Mouse (Mus musculus) heart, postnatal 36 days (tissue): Measurements from ENCODE around the gene Arid5b. TPM values are rescaled to one million over a fixed set of nuclear protein-coding genes. Genes with fewer than 3 reads are reported as not detected.

ENCODE experiments used
- DNase-seq, 2 experiments: peaks; one replicate each; pipeline ENCODE4 v3.0.0; 2021 to 2022
- intact Hi-C: fragments of 180-260 bp; cut with DNase I; formaldehyde crosslinking; loops from one replicate; pipeline ENCODE4 v1.15.1; 2025
- total RNA-seq, 2 experiments: library from RNA; stranded (reverse); gene quantifications; 2 replicates each; pipeline ENCODE4 v1.2.3; 2021

Arid5b gene
- total RNA-seq, 2 experiments from 2014 or later = 23.2 to 33.8 TPM

DNA sequence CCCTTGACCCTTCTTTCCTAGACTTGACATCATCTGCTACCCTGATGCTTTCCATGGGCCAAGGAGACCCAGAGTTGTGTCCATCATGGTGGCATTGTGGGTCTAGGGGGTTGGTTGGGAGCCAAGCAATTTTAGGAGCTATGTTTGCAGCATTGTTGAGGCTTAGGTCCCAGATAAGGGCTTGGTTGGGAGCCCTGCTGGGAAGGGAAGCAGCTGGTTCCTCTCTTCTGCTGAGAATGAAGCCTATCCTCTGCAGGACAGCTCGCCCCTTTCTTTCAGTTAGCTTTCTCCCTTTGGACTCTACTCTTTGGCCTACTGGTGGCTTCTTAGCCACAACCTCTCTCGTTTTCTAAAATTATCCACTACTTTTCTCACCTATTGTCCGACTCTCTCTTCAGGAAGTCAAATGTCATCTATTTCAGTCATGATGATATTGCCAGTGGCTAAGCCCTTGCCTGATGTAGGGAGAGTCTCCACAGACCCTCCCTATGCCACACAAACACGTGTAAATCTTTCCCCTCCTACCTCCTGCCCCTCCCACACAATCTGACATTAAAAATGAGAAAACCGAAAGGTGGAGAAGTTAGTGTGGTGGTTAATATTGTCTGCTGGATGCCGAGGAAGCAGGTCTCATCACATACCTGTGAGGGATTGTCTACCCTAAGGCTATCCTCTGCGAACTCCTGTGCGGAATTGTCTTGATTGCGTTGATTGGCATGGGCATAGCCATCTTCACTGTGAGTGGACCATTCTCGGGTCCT, 198.4 kb downstream of the Arid5b start:
- no peak for DNase-seq
- intact Hi-C loops = no loop called here

- intact Hi-C loops = no loop called here
- no peak for DNase-seq
These were observed 199.8 kb downstream of the Arid5b start for GRCm38 (mm10) chr10:68078708-68079107.

- DNase-seq = no peak
- intact Hi-C loops = no loop called here
These were observed 203.4 kb downstream of the Arid5b start for GRCm38 (mm10) chr10:68075181-68075580.

DNA sequence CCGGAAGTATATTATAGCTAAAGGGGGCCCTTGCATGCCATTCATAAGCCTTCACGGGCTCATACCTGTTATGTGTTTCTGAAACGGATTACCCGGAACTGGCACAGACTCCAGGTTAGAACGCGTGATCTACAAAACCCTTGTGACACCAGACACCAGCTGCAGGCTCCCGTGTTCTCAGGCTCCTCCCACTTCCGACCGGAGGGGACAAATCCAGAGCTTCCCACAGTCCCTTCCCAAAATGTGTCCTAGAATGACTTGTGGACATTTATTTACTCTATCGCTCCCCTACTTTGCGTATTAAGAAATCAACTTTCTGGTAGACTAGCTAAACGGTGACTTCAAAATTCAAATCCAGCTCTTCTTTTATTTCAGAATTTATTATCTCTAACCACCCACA, 204.2 kb downstream of the Arid5b start:
- intact Hi-C loops = no loop called here
- no peak for DNase-seq

GRCm38 (mm10) chr10:68072626-68073025, 205.9 kb downstream of the Arid5b start:
- intact Hi-C loops = no loop called here
- no peak for DNase-seq

DNA sequence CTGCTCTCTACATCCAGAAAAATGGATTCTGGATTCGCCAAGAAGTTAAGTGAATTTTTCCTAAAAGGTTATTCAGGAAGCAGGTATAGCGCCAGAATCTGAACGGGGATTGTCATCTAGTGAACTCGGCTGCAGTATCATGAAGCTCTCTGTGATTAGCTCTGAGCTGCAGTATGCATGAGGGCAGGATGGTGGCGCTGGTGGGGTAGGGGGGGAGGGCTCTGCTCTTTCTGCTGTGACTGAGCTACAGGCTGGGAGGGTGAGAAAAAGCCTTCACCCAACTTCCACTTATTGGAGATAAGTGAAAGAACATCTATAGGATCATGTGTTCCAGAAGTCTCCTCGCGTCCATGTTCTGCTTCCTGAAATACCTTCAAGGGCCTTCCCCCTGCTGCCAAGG, 207.5 kb downstream of the Arid5b start:
- no peak for DNase-seq
- intact Hi-C loops = no loop called here

- no peak for DNase-seq
- intact Hi-C loops = no loop called here
These were observed 210.1 kb downstream of the Arid5b start for GRCm38 (mm10) chr10:68068426-68068825.

DNA sequence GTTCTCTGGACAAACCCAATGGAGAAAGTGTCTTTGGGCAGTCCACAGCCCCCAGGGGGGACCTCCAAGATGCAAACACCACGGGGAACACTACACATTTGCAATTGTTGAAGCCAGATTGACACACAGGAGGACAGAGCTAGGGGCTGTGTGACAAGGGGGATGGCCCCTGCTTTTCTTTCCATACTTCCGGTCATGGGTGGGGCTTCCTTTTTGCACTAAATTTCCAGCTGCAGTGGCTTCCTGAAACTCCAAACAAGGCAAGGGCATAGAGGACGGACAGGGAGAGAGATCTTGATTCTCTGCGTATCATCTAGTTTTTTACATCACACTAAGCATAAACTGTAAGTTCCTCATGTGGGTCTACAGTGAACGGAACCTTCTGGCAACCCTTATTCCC, 210.6 kb downstream of the Arid5b start:
- DNase-seq = no peak
- intact Hi-C loops = no loop called here

- DNase-seq = no peak
- intact Hi-C loops = no loop called here
These were observed 212.4 kb downstream of the Arid5b start for GRCm38 (mm10) chr10:68066173-68066572.

DNA sequence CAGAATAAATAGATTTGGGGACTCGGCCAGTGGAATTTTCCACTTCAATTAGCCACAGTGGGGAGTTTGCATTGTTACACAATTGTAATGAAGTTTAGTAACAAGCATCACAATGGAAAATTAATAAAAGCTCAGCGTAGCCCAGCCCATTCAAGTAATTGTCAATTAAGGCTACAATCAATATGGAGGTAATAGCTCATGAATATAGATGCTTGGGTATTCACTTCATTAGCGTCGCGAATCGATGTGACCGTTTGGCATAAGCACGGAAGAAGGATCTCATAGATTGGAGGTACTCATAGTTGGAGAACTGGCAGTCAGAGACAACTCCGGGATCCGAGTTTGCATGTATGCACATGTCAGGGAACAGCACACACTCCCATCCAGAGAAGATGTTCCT, 214.0 kb downstream of the Arid5b start:
- no peak for DNase-seq
- intact Hi-C loops = no loop called here

GRCm38 (mm10) chr10:68063806-68064545, 214.6 kb downstream of the Arid5b start:
- intact Hi-C loops = no loop called here
- no peak for DNase-seq

DNA sequence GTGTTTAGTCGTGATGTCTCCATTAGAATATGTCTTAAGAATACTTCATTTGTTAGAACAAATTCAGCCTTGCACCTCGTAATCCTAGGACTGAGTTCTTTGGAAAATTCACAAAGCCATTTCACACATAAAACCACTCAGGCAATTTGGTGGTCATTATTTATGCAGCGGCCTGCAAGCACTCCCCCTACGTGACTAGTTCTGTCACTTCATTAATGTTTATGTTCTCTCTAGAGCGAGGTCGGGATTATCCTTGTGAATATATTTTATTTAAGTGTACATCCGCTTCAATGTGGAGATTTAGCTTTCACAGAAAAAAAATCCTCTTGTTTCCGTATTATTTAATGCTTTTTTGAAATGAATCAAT, 217.3 kb downstream of the Arid5b start:
- intact Hi-C loops = no loop called here
- DNase-seq = no peak

GRCm38 (mm10) chr10:68060590-68061248, 217.8 kb downstream of the Arid5b start:
- DNase-seq = peak; percentile 28 to 50
- intact Hi-C loops = no loop called here

DNA sequence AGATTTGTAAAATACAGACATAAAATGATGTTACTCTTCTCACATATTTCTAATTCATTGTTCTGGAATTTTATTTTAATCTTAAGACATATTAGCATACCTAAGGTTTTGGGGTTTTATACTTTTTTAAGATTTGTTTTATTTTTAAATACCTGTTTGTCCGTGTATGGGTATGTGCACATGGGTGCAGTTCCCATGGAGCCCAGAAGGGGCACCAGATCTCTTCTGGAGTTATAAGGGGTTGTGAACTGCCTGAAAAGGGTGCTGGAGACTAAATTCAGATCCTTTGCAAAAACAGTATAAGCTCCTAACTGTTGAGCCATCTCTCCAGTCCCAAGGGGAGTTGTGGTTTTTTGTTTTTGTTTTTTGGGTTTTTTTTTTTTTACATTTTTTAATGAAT, 220.2 kb downstream of the Arid5b start:
- DNase-seq = no peak
- intact Hi-C loops = no loop called here

- no peak for DNase-seq
- intact Hi-C loops = no loop called here
These were observed 220.7 kb downstream of the Arid5b start for GRCm38 (mm10) chr10:68057841-68058240.

GRCm38 (mm10) chr10:68054706-68055105, 223.8 kb downstream of the Arid5b start:
- intact Hi-C loops = no loop called here
- DNase-seq = no peak

DNA sequence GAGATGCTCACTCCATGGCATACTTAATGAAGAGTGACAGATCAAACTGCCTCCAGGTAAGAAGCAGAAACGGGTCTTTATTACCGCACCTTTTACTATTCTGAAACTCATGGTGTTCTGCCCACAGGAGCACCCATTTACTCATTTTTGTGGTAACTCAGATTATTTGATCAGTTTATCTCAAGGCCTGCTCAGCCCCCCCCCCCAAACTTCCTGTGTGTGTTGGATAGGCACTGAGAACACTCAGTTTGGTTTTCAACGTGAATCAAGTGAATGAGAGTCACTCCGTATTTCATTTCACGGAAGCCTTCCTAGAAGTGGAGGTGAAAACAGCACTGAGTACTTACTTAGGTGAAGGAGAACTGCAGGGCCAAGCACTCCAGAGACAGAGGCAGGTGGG, 224.4 kb downstream of the Arid5b start:
- intact Hi-C loops = no loop called here
- no peak for DNase-seq

DNA sequence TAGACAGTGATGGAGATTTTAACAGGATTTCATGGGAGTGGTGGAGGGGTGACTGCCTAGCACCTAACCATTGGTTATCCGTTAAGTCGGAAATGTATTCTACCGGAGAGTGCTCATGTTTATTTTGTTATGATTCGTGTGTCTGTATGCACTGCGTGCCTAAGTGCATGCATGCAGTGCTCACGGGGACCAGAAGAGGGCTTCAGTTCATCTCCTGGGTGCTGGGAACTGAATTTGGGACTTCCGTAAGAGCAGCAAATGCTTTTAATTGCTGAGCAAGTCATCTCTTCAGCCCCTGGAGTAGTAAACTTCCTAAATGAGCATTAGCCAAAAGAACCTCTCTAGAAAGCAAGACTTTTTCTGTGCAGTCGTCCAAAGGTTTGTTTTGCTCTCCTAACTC, 226.2 kb downstream of the Arid5b start:
- intact Hi-C loops = no loop called here
- DNase-seq = no peak

GRCm38 (mm10) chr10:68051316-68051933, 227.1 kb downstream of the Arid5b start:
- no peak for DNase-seq
- intact Hi-C loops = no loop called here

DNA sequence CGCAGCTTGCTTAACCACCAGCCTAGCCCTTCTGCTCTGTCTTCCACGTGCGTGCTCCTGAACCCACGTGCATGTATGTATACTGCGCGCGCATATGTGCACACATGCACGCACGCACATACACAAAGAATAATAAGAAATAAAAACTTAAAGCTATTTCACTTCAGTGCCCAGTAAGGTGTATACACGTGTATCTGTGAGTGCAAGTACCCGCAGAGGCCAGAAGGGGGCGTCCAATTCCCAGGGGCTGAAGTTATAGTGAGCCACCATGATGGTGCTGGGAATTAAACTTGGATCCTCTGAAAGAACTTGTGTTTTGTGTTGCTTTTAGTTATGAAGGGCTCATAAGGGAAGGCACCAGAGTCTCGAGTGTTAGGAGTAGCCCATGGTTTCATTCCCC, 227.7 kb downstream of the Arid5b start:
- no peak for DNase-seq
- intact Hi-C loops = no loop called here

DNA sequence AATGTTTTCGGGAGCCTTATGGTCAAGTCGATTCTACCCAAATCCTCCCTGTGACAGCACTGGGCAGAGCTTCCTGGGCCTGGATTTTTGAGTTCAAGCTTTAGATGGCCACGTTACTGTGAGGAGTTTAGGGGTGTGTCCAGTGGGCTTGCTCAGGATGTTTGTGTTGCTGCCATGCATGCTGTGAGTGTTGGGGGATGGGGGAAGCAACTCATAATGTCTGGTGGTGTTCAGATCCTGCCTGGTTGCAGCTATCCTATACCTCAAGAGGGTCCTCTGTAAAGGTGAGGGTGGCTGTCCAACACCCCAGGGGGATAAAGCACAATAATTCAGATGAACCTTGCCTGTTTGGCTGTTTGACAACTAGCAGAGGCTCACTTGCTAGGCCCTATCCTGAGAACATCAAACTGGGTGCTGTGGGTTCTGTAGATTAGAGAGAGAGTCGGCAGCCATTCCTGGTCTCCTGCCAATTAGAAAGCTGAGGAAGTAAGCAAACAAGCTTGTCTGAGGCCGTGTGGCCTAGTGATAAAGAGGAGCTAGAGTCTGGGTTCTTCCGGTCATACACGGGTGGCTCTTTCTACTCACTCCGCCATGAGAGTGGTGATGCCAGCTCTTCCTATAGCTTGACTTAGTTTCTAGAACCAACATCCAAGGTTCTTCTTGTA, 229.8 kb downstream of the Arid5b start:
- intact Hi-C loops = no loop called here
- DNase-seq = no peak
